Mouse (Mus musculus): Measurements from ENCODE around the gene Hnrnpm.
A peak's percentile ranks its signal among the peaks of the same experiment; 100 is the strongest.
"Not testable (repeated sequence)": the region's sequence is repeated elsewhere in the genome, so short reads cannot be mapped to it uniquely, and the experiment has no call there.

The Hnrnpm gene

DNA sequence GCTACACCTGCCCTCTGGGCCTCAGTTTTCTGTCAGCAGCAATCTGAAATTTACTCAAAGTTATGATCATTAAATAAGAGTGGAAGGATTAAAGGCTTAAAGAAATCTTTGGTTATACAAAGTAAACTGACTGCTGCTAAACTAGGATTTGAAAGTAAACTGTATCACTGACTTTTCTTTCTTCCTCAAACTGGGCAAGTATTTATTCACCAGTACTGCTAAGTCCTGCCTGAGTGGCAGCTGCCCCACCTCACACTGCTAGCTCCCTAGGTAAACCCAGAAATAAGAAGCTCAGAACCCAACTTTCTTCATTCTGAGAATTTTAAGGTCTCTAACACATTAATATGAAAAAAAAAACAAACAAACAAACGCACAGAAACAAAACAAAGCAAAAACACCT lies 12.8 kb downstream of the Hnrnpm start:
- no peak for DNase-seq (ENCODE audit: low spot score in 2 of 2)

DNA sequence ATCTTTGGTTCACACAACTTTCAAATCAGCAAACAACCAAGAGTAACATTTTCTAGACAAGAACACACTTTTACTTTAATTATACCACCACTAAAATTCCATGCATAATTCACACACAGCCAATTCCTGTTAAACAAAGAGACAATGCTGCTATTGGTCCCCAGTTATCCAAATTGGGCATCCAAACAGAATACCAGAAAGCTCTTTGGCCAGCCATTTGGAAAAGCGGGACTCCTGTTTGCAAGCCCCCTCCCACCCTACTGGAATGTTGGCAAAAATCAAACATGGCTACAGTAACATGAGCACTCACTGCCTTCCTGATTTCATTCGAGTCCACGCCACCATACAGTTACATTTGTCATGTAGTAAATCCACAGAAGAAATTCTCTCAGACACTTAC lies 17.0 kb downstream of the Hnrnpm start:
- DNase-seq (ENCODE audit: low spot score in 2 of 2), result no peak

DNA sequence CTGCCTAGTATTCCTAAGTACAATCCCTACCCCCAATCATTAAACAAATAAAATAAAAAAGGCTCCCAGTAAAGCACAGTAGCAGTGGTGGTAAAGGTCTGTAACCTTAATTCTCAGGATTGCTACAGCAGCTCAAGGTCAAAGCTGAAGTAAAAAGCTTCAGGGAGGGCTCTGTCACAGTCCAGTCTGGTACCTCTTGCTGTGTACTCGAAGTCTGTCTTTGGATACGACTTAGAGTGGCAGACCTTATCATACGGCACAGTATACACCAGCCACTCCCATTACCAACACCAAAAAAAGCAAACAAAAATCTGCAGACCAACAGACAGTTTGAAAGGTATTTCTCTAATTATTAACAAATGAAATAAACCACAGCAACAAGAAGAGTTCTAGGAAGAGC lies 19.8 kb downstream of the Hnrnpm start:
- DNase-seq (ENCODE audit: low spot score in 2 of 2), result no peak

DNA sequence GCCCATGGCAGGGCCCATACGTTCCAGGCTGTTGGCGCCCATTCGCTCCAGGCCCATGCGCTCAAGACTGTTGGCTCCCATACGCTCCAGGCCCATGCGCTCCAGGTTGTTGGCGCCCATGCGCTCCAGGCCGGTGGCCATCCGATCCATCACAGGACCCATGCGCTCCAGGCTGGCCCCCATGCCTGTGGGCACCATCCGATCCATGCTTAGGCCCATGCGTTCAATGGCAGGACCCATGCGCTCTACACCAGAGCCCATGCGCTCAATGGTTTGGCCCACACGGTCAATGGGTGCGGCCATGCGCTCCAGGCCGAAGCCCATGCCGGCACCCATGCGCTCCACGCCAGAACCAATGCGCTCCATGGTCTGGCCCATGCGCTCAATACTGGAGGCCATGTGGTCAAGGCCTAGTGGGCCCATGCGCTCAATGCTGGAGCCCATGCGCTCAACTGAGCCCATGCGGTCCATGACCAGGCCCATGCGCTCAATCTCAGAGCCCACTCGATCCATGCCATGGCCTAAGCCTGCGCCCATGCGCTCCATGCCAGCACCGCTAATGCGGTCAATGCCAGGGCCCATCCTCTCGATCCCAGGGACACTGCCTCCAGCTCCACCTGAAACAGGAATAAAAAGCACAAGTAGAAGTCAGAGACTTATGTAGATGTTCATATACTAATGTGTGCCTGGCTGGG lies 36.7 kb downstream of the Hnrnpm start:
- DNase-seq (ENCODE audit: low spot score in 2 of 2), result no peak

DNA sequence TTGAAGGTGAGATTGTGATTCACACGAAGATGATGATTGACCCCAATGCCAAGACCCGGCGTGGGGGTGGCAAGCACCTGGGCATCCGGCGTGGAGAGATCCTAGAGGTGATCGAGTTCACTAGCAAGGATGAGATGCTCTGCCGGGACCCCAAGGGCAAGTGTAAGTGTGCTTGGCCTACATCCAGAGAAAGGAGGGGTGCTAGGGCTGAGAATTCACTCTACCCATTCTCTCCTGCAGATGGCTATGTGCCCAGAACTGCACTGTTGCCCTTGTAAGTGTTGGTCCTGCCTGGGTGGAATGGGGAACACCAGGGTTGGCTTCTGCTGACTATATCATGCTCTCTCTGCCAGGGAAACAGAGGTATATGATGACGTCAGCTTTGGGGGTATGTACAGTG lies 41.6 kb downstream of the Hnrnpm start:
- no peak for DNase-seq (ENCODE audit: low spot score in 2 of 2)

DNA sequence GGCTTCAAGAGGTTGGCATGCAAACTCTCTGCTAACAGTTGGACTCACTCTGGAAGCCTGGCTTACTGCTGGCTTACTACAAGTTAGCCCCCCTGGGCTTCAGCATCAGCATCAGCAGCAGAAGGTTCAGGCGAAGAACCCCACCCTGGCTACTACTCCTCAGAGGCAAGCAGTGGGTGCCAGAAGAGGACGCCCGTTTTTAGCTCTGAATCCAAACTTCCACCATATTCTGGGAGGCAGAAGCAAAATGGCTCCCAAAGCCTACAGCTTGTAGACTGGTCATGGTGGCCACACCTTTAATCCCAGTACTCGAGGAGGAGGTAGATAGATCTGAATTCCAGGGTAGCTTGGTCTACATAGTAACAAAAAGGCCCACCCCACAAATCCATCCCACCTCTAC lies 42.6 kb downstream of the Hnrnpm start:
- DNase-seq (ENCODE audit: low spot score in 2 of 2), result no peak

DNA sequence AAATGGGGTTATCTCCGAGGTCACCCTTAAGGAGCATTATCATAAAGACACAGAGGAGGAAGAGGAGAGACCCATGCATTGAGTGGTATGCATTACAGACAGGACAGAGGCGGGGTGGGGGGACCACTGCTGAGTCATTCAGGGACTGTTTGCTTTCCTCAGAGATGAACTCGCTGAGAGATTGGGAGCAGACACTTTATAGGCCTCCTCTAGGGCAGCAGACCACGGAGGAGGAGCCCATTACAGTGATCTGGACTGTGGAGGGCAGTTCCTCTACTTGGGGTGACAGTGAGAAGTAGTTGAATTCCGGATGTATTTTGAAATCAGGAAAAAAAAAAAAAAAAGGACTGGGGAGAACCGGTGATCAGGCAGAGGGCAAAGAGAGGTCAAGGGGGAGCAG lies 46.9 kb downstream of the Hnrnpm start:
- DNase-seq (ENCODE audit: low spot score in 2 of 2), result no peak

DNA sequence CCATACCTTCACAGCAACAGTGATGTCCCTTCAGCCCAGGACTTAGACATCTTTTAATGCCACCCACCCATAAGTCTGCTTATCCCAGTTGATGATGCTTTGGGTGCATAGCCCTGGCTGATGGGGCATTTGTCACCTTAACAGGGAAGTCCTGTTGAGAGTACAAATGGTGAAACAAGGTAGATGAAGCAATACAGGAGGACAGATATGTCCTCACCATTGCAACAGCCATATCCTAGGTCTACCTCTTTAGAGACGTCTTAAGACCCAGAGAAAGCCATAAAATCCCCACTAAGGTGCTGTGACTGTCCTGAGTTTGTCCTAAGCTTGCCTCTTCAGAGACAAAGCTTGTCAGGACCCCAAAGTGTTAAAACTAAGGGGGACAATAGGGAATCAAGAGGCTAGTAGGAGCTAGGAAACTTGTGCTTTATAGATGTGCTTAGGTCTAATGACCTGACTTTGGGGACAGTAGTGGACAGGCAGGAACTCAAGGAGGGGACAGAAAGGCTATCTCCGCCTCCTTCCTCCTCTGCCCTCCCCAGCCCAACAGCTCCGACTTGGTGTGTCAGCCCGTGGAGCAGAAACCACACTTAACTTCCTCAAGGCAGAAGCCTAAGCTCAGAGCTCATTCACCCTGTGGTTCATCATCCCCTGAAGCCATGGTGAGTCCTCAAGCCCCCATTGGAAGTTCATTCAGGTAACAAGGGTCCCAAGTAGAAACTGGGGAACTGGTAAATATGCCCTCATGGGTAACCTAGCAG lies 49.0 kb downstream of the Hnrnpm start, which contains the start of gene Pram1:
Pram1 (plus strand) TSS at position 541 of the 761 bp plus-strand sequence.
- no peak for DNase-seq (ENCODE audit: low spot score in 2 of 2)

DNA sequence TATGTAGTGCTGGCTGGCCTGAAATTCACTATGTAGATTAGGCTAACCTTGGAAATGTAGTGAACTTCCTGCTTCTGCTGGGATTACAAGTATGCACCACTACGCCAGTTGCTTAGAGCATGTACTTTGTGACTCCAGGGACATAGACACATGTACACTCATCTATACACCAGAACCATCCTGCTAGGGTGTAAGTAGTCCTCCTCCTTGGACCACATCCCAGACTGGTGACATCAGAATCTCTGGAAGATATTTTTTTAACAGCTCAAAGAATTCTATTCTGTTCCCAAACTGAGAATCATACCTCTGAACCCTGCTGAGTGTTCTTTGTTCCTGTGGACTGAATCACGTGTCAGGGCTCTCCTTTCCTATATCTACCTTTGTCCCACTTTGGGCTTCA lies 49.6 kb downstream of the Hnrnpm start:
- DNase-seq (ENCODE audit: low spot score in 2 of 2), result peak in 1 of 2 experiments; percentile 62

DNA sequence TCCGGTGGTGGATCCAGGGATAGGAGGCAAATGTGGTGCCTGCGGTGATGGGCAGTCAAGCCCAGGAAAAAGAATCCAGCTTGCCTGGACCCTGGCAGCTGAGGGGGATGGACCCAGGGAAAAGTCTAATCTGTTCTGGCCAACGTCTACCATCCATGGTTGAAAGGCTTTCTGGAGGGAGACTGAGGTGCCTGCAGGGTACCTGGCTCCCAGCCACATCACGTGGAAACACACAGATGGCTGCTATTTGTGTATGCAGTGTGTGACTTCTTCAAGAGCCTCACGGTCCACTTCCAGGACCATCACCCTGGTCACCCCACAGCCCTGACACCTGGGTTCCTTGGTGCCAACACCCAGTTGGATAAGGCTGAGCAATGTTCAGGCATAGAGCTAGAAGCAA lies 54.9 kb downstream of the Hnrnpm start:
- DNase-seq (ENCODE audit: low spot score in 2 of 2), result no peak

DNA sequence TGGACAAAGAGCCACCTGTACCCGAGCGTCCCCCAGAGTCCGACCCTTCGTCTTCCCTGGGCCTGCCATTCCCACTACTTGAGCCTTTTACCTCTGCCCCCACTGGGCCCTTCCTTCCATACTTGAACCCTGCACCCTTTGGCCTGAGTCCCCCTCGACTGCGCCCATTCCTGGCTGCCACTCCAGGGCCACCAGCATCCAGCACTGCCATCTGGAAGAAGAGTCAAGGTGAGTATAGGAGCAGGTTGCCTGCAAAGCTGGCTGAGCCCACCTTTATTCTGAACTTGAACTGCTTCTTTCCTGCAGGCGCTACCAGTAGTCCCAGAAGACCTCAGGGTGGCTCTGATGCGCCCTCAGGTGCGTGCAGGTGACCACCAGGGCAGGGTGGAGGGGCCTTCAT lies 55.4 kb downstream of the Hnrnpm start:
- no peak for DNase-seq (ENCODE audit: low spot score in 2 of 2)

DNA sequence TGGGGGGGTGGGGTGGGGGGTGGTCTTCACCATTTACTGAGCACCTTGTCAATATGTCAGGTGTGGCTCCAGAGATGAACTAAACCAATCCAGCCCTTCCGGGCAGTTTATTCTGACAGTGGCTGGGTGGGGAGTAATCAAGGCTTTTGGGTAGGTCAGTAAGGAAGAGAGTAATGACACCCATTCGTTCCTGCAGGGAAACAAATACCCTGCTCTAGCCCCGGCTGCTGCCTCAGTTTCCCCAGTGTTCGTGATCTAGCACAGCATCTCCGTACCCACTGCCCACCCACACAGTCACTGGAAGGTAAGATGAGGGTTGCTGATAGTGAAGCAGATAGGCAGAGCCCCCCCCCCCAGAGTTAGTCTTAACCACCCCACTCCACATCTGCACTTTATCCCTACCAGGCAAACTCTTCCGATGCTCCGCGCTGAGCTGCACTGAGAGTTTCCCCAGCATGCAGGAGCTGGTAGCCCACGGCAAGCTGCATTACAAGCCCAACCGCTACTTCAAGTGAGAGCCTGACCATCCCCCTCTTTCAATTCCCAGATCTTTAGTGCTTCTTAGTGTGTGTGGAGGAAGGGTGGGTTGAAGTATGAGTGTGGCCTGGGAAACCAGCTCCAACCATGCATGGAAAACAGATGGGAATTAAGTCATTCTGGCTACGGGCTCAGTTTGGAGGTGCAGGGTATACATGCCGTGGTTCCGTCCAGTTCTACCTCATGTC lies 56.3 kb downstream of the Hnrnpm start:
- DNase-seq (ENCODE audit: low spot score in 2 of 2), result no peak

DNA sequence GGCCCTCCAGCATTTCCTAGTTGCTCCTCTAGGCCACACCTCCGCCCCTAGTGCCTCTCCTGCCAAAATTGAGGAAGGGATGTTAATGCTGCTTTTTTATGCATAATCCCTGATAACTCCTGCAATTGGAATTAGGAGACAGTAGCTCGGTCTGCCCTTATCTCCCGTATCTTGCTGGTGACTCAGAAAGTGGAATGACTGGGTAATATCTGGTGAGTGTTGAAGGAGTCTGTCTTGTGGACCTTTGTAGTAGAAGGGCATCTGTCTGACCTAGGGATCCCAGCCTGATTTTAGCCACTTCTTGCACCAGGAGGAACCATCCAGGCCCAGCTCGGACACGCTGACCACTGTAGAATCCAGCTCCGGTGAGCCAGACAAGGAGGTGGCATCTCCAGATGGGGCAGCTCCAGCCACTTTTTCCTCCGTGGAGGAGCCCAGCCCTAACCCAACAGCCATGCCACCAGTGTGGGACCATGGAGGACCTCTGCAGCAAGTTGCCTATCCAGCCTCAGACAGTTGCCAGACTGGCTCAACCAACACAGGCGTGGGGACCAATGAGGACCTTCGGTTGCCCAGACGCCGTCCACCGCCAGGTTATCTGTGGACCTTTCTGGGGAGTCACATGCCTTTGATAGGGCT lies 57.1 kb downstream of the Hnrnpm start:
- DNase-seq (ENCODE audit: low spot score in 2 of 2), result peak in 1 of 2 experiments; percentile 38

DNA sequence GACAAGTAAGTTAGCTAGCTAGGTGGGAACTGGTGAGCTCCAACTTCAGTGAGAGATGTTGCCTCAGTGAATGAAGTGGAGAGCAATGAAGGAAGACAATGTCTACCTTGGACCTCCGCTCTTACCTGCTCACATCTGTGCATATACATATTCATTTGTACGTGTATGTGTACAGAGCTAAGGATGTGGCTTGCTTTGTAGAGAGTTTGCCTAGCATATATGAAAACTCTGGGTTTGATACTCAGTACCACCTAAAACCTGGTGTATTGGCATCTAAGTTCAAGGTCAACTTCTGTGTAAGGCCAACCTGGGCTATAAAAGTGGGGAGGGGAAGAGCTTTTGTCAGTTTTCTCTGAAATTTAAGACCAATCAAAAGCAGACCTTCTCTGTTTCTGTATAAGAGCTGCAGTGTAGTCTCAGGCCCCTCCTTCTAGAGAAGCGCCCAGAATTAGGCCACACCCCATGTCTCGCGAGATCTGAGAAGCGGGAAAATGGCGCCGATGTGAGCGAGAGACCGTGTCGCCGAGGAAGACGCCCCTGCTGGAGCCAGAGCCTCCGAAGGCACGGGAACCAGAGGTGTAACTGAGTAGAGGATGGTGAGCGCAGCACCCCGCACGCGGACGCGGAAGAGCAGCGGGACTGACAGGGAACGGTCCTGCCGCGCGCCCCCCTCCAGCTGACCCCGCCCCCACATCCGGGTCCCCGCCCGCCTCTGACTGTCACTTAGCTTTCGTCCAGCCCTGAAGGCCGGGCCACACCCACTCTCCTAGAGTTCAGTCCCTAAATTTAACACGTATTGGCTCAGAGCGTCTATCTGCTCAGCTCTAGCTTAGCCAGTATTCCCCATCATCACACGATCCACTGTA lies 57.8 kb downstream of the Hnrnpm start, which contains the start of gene Zfp414:
Zfp414 (plus strand) TSS at position 470 of the 866 bp plus-strand sequence.
- peak; percentile 94 for DNase-seq (ENCODE audit: low spot score in 2 of 2)

DNA sequence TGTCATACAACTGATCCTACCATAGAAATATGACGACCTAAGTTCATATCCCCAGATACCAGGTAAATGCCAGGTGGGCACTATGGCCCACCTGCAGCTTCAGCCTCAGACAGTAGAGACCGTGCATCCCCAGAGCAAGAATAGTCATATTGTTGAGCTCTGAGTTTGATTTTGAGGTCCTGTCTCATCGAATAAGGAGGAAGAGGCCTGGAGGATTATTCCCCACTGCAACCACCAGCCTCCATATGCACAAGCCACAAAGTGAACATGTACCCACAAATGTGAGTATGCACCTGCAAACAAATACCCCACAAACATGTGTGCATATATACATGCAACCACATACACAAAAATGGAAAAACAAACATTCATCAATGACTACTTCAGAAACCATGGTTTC lies 59.4 kb downstream of the Hnrnpm start:
- DNase-seq (ENCODE audit: low spot score in 2 of 2), result no peak

DNA sequence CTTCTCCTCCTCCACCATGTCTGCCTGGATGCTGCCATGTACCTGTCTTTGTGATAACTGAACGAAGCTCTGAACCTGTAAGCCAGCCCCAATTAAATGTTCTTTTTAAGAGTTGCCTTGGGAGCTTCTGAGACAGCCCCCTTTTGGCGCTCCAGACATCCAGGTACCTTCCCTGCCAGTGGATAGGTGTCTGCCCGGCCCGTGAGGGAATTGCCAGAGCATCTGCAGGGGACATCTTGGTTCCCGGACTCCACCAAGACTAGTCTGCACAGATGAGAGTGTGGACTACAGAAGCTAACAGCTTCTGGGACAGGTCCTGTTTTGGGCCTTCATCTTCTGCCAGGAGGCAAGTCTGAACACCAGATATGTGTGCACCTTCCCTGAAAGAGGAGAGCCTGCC lies 72.9 kb downstream of the Hnrnpm start:
- not testable (repeated sequence) for DNase-seq (ENCODE audit: low spot score in 2 of 2)

DNA sequence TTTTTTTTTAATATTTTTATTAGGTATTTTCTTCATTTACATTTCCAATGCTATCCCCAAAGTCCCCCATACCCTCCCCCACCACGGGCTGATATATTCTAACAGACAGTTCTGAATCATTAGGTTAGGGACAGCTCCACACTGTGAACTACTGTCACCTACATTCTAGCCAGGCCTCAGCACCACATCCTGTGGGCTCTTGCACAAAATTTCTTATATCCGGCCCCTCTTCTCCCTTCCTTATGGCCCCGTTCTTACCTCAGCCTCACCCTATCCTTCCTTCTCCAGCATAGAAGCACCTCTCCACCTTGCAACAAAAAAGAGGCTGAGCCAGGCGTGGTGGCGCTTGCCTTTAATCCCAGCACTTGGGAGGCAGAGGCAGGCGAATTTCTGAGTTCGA lies 76.1 kb downstream of the Hnrnpm start:
- DNase-seq (ENCODE audit: low spot score in 2 of 2), result no peak

DNA sequence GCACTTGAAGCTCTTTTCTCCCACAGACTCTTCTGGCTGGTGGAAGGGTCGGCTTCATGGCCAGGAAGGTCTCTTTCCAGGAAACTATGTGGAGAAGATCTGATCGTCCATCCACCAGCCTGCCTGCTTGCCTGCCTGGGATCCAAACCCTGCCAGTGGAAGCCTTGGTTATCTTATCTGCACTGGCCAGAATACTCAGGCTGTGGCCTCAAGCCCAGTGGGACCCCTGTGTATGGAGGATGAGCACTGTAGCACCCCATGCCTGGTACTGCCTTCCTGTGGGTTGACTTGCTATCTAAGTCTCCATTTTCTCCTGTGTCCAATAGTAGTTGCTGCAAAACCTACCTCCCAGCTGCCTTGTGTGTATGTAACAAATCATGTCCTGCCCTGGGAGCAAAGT lies 79.4 kb downstream of the Hnrnpm start:
- no peak for DNase-seq (ENCODE audit: low spot score in 2 of 2)

DNA sequence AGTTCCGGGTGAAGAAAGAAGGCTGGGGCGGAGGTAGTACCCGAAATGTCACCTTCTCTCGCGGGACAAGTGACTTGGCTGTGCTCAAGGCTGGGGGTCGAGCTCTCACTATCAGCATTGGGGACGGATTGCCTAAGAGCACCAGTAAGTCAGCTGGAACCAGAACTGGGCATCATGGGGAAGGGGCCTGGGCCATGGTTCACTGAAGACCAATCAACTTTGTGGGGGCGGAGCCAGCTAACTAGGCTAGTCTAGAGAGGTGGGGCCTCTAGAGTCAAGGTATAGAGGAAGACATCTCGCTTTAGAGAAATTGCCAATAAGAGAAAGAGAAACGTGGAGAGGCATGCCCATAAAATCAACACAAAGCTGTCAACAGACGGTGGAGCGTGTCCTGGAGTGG lies 84.7 kb downstream of the Hnrnpm start:
- no peak for DNase-seq (ENCODE audit: low spot score in 2 of 2)

DNA sequence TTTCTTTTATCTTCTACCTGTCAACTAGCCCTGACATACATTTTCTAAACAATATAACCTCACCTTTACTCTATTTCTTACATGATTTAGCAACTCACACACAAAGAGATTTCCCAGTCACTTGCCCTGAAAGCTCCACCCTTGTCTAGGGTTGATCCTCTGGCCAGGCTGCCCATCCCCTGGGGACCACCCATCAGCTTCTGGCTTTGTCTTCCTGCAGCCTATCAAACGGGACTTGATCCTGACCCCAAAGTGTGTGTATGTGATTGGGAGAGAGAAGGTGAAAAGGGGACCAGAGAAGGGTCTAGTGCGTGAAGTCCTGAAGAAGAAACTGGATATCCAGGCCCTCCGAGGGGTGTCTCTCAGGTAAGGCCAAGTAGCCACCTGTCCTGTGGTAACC lies 85.8 kb downstream of the Hnrnpm start:
- DNase-seq (ENCODE audit: low spot score in 2 of 2), result no peak

DNA sequence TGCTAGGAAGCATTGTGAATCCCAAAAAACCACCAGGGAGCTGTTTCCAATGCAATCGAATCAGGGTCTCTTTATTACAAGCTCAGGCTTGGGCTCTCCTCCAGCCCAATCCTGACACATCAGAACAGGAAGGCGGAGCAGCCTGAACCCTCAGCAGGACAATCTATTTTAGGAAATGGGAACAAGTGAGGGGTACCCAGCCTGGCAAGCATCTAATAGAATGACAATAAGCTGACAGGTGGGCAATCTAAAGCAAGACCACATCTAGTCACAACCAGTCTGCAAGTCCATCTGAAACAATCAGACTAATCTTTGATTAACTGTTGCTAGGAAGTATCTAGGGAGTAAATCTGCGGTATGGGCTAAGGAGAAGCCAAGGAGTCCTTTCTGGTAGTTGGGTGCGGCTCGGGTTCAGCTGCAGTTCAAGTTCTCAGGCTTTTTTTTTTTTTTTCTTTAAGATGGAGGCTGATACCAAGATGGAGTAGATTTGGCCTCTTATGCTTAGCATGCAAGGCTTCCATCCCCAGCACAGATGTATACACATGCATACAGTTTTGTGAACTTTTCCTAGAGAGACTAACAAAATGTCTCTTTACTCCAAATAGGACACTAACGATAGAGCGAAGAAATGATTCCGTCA lies 86.7 kb downstream of the Hnrnpm start:
- DNase-seq (ENCODE audit: low spot score in 2 of 2), result no peak
